Mouse (Mus musculus): Measurements from ENCODE around the gene Scrt2. TPM values are rescaled to one million over a fixed set of nuclear protein-coding genes. Genes with fewer than 3 reads are reported as not detected.

Gene Scrt2
- total and polyA plus RNA-seq, 3 experiments: not detected

DNA sequence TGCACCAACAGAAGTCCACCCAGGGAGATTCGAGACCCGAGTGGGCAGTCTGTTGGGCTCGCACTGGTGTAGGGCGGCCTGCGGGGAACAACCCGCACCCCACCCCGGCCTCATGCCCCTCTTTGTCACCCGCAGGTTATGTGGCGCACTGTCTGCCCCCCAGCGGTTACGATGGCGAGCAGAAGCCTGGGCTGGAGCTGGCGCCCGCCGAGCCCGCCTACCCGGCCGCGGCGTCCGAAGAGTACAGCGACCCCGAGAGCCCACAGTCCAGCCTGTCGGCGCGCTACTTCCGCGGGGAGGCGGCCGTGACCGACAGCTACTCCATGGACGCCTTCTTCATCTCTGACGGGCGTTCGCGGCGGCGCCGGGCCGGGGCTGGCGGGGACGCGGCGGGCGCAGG is 11.6 kb downstream of the Scrt2 start:
- Histone ChIP-seq H3K36me3 (ENCODE audit: control insufficient read depth, insufficient read depth, low read length) (no peaks in the 10 kb centered on the region), H3K4me3 (no peak overlapping the region), H3K27me3 (ENCODE audit: control insufficient read depth, insufficient read depth, low read length) (peaks cover 16% of the 10 kb centered on the region), H3K79me2 (replicated peaks; ENCODE audit: control insufficient read depth, insufficient read depth, low read length) (no peaks in the 10 kb centered on the region), H3K4me1 (ENCODE audit: control insufficient read depth, insufficient read depth, low read length) (no peaks in the 10 kb centered on the region), H3K27ac (no peak overlapping the region), H3K9ac (ENCODE audit: low read depth, low read length) (no peak overlapping the region; the same call in 1 of the 2 replicates)
- WGBS: 7% methylated on average over 45 of the region's 45 CpGs
- TF ChIP-seq POLR2A (IDR thresholded peaks at IDR 0.05; ENCODE audit: insufficient read depth, low read depth, low read length): no peak
- TF ChIP-seq CTCF (IDR thresholded peaks at IDR 0.05): no peak; the same call in 1 of the 2 replicates
- no peak for TF ChIP-seq EP300 (IDR thresholded peaks at IDR 0.05; ENCODE audit: insufficient read depth, low read depth, low read length)
- intact Hi-C loops (cut with DNase I): no loop called here
- DNase-seq: no peak

DNA sequence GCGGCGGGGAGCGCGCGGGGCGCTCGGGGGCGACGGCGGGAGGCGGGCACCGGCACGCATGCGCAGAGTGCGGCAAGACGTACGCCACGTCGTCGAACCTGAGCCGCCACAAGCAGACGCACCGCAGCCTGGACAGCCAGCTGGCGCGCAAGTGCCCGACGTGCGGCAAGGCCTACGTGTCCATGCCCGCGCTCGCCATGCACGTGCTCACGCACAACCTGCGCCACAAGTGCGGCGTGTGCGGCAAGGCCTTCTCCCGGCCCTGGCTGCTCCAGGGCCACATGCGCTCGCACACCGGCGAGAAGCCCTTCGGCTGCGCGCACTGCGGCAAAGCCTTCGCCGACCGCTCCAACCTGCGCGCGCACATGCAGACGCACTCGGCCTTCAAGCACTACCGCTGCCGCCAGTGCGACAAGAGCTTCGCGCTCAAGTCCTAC is 12.0 kb downstream of the Scrt2 start:
- H3K4me3 ChIP-seq: no peak overlapping the region
- H3K4me1 ChIP-seq (ENCODE audit: control insufficient read depth, insufficient read depth, low read length): no peaks in the 10 kb centered on the region
- no peaks in the 10 kb centered on the region for H3K36me3 ChIP-seq (ENCODE audit: control insufficient read depth, insufficient read depth, low read length)
- no peaks in the 10 kb centered on the region for H3K79me2 ChIP-seq (replicated peaks; ENCODE audit: control insufficient read depth, insufficient read depth, low read length)
- TF ChIP-seq EP300 (IDR thresholded peaks at IDR 0.05; ENCODE audit: insufficient read depth, low read depth, low read length) (no peak), CTCF (IDR thresholded peaks at IDR 0.05) (no peak), POLR2A (IDR thresholded peaks at IDR 0.05; ENCODE audit: insufficient read depth, low read depth, low read length) (no peak)
- DNase-seq: no peak
- intact Hi-C loops (cut with DNase I): no loop called here
- H3K27me3 ChIP-seq (ENCODE audit: control insufficient read depth, insufficient read depth, low read length): peaks cover 16% of the 10 kb centered on the region
- 2% methylated on average over 39 of the region's 60 CpGs for WGBS
- no peak overlapping the region for H3K27ac ChIP-seq
- H3K9ac ChIP-seq (ENCODE audit: low read depth, low read length): peak overlapping the region; percentile 43; the same call in 1 of the 2 replicates

DNA sequence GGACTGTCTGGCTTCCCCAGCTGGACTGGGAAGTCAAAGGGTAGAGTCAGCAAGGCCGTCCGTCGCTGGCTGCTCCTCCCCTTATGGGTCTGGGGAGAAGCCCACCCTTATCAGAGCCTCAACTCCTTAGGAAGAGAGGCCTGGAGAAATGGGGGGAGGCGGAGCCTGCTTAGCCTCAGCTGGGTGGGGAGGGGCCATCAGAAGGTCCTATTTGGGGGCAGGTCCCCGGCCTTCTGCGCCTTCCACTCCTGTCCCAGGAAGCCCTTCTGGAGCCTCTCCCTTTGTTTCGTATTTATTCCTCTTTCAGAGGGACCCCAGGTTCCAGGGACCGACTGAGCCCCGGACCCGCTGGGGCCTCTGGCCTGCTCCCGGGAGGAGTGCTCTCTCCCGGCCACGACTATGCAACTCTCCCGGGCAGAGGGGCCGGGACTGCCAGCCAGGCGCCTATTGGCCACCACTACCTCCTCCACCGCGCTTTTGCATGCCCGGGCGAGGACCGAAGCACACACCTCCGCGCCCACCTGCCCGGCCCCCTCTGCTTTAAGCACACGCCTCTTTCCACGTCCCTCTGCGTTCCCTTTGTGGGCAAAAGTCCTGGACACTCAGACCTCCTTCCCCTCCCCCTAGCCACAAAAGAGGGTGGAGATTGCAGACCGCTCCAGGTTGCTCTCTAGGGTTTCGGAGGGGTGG is 13.7 kb downstream of the Scrt2 start:
- 14% methylated on average over 29 of the region's 29 CpGs for WGBS
- intact Hi-C loops (cut with DNase I): no loop called here
- DNase-seq: no peak
- Histone ChIP-seq H3K27me3 (ENCODE audit: control insufficient read depth, insufficient read depth, low read length) (peaks cover 16% of the 10 kb centered on the region), H3K9ac (ENCODE audit: low read depth, low read length) (no peak overlapping the region), H3K36me3 (ENCODE audit: control insufficient read depth, insufficient read depth, low read length) (no peaks in the 10 kb centered on the region), H3K4me3 (no peak overlapping the region), H3K4me1 (ENCODE audit: control insufficient read depth, insufficient read depth, low read length) (no peaks in the 10 kb centered on the region), H3K79me2 (replicated peaks; ENCODE audit: control insufficient read depth, insufficient read depth, low read length) (no peaks in the 10 kb centered on the region), H3K27ac (no peak overlapping the region)
- TF ChIP-seq CTCF (IDR thresholded peaks at IDR 0.05) (no peak), EP300 (IDR thresholded peaks at IDR 0.05; ENCODE audit: insufficient read depth, low read depth, low read length) (no peak), POLR2A (IDR thresholded peaks at IDR 0.05; ENCODE audit: insufficient read depth, low read depth, low read length) (no peak)

DNA sequence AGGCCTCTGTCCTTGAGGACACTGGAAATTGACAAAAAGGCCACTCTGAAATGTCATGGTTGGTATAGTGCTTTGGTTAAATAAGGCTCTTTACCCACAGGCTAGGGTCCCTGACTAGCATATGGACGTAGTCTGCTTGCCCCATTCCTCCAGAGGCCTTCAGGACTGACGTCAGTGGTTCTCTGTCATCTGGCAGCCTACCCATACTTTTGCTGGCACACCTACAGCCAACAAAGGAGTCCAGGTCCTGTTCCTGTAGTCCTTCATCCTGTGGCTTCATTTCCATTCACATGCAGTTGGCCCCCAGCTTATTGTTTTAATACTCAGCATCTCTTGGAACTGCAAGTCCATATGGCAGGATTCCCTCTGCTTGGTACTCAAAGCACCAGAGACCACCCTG is 15.6 kb downstream of the Scrt2 start:
- intact Hi-C loops (cut with DNase I): no loop called here
- H3K27me3 ChIP-seq (ENCODE audit: control insufficient read depth, insufficient read depth, low read length): peaks cover 16% of the 10 kb centered on the region
- TF ChIP-seq POLR2A (IDR thresholded peaks at IDR 0.05; ENCODE audit: insufficient read depth, low read depth, low read length): no peak
- TF ChIP-seq EP300 (IDR thresholded peaks at IDR 0.05; ENCODE audit: insufficient read depth, low read depth, low read length): no peak
- no peak for TF ChIP-seq CTCF (IDR thresholded peaks at IDR 0.05)
- no peak for DNase-seq
- no peaks in the 10 kb centered on the region for H3K79me2 ChIP-seq (replicated peaks; ENCODE audit: control insufficient read depth, insufficient read depth, low read length)
- no peak overlapping the region for H3K9ac ChIP-seq (ENCODE audit: low read depth, low read length)
- 69% methylated on average over 2 of the region's 2 CpGs for WGBS
- H3K27ac ChIP-seq: no peak overlapping the region
- H3K4me1 ChIP-seq (ENCODE audit: control insufficient read depth, insufficient read depth, low read length): no peaks in the 10 kb centered on the region
- H3K36me3 ChIP-seq (ENCODE audit: control insufficient read depth, insufficient read depth, low read length): no peaks in the 10 kb centered on the region
- no peak overlapping the region for H3K4me3 ChIP-seq

DNA sequence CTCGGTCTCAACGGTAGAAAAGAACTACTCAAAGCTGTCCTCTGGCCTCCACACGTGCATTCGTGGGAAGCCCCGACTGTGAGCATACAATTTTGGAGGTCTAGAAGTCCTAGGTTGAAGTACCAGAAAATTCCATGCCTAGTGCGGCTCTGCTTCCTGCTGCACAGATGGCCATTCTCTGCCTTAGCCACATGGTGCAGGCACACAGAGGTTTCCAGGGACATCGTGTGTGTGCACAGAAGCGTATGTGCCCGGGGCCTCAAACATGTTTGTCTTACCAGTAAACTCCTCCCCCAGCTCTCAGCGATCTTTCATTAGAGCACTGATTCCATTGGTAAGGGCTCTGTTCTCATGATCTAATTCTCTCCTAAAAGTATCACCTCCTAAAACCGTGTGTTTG is 16.6 kb downstream of the Scrt2 start:
- Histone ChIP-seq H3K4me1 (ENCODE audit: control insufficient read depth, insufficient read depth, low read length) (no peaks in the 10 kb centered on the region), H3K36me3 (ENCODE audit: control insufficient read depth, insufficient read depth, low read length) (no peaks in the 10 kb centered on the region), H3K27me3 (ENCODE audit: control insufficient read depth, insufficient read depth, low read length) (peaks cover 14% of the 10 kb centered on the region), H3K27ac (no peak overlapping the region), H3K9ac (ENCODE audit: low read depth, low read length) (no peak overlapping the region), H3K79me2 (replicated peaks; ENCODE audit: control insufficient read depth, insufficient read depth, low read length) (no peaks in the 10 kb centered on the region), H3K4me3 (no peak overlapping the region)
- no peak for TF ChIP-seq POLR2A (IDR thresholded peaks at IDR 0.05; ENCODE audit: insufficient read depth, low read depth, low read length)
- WGBS: 75% methylated on average over 11 of the region's 11 CpGs
- no peak for DNase-seq
- intact Hi-C loops (cut with DNase I): no loop called here

DNA sequence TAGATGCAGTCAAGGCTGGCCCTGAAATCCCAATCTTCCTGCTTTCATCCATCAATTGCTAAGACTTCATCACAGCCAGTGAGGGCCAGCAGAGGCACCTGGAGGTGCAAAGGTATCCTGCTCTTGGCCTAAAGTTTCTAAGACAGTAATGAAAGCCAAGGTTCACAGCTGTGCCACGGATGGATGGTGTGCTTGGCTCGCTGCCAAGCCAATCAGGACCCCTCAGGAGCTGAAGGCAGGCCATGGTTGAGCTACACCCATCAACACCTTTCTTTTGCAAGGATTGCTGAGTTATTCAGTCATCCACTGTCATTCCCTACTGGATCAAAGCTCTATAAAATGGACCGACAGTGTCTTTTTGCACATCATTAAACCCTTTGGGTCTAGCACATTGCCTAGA is 18.2 kb downstream of the Scrt2 start:
- Histone ChIP-seq H3K9ac (ENCODE audit: low read depth, low read length) (no peak overlapping the region), H3K36me3 (ENCODE audit: control insufficient read depth, insufficient read depth, low read length) (no peaks in the 10 kb centered on the region), H3K79me2 (replicated peaks; ENCODE audit: control insufficient read depth, insufficient read depth, low read length) (no peaks in the 10 kb centered on the region), H3K27me3 (ENCODE audit: control insufficient read depth, insufficient read depth, low read length) (peaks cover 4% of the 10 kb centered on the region), H3K4me3 (no peak overlapping the region), H3K27ac (no peak overlapping the region), H3K4me1 (ENCODE audit: control insufficient read depth, insufficient read depth, low read length) (no peaks in the 10 kb centered on the region; the same call in 1 of the 2 replicates)
- TF ChIP-seq EP300 (IDR thresholded peaks at IDR 0.05; ENCODE audit: insufficient read depth, low read depth, low read length) (no peak), POLR2A (IDR thresholded peaks at IDR 0.05; ENCODE audit: insufficient read depth, low read depth, low read length) (no peak), CTCF (IDR thresholded peaks at IDR 0.05) (no peak)
- WGBS: 43% methylated on average over 3 of the region's 3 CpGs
- intact Hi-C loops (cut with DNase I): no loop called here
- DNase-seq: no peak
